Mouse (Mus musculus): ENCODE results near the gene Cubn.

DNA sequence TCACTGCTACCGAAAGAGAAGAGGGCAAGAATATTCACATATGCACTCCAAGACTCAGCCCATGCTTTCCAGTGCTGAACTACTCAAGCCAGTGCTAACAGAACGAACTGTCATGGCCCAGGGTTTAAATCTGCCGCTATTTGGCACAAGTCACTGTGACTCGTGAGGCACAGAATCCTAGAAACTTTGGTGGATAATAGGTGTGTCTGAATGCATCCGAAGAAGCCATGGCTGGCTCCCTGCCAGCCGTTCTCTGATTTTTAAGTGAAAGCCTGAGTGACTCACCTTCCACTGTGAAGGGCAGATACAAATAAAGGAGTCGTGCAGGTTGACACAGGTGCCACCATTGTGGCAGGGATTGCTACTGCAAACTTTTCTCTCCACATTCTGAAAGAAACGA, 5.1 kb downstream of the Cubn start:
- TF ChIP-seq CTCF (conservative IDR thresholded peaks at IDR 0.05; ENCODE audit: low read length) (no peak), NANOG (IDR thresholded peaks at IDR 0.05; ENCODE audit: borderline replicate concordance, low read length) (no peak), POU5F1 (IDR thresholded peaks at IDR 0.05; ENCODE audit: borderline replicate concordance, low read length) (no peak)
